Mouse (Mus musculus): ENCODE measurements around the gene 5730522E02Rik. TPM values are rescaled to one million over a fixed set of nuclear protein-coding genes. Genes with fewer than 3 reads are reported as not detected.

5730522E02Rik gene
- polyA plus RNA-seq, 1 experiment from 2014 or later: 8.4 TPM

Small RNA genes within 50 kb of the gene (microRNA-seq; reads per million reads assigned to microRNA genes)
- gene Mir6372: not detected

Other genes starting within 250 kb of the 5730522E02Rik start
- gene Fancl, start 175.4 kb upstream of the 5730522E02Rik start, polyA plus RNA-seq (2016; fragmentation: Nextera tagmentation; extraction: Ambion mirVana): 23.0 and 24.7 TPM in 2 replicates

All from midbrain, embryonic 12.5 days (tissue).